Mouse (Mus musculus) embryonic facial prominence, embryonic 11.5 days (tissue): ENCODE data around the gene Rergl. TPM values are rescaled to one million over a fixed set of nuclear protein-coding genes. Genes with fewer than 3 reads are reported as not detected.
A peak's percentile ranks its signal among the peaks of the same experiment; 100 is the strongest.

ENCODE experiments used
- ATAC-seq: fragments of 200-750 bp; cut with Nextera tagmentation; replicated peaks from 2 replicates; pipeline ENCODE4 v1.8.0; 2017; ENCODE audit warnings: low read depth; ENCODE audit not compliant: insufficient number of reproducible peaks, low FRiP score, low TSS enrichment
- DNase-seq: peaks from one replicate; pipeline ENCODE4 v3.0.0-alpha.2; 2015; ENCODE audit warnings: low spot score
- H3K27ac ChIP-seq: fragments of 300-500 bp; sonication (generic); replicated peaks from 2 replicates; pipeline ENCODE4 v1.5.1; 2014; ENCODE audit warnings: mild to moderate bottlenecking, low read depth, low read length, control low read depth
- H3K27me3 ChIP-seq: fragments of 300-500 bp; sonication (generic); 2 replicates; pipeline ENCODE4 v1.6.1; 2014; ENCODE audit warnings: mild to moderate bottlenecking, low read length, moderate library complexity, mixed read lengths; ENCODE audit not compliant: control insufficient read depth, insufficient read depth
- H3K36me3 ChIP-seq: fragments of 300-500 bp; sonication (generic); replicated peaks from 2 replicates; pipeline ENCODE4 v1.6.1; 2014; ENCODE audit warnings: low read depth, mild to moderate bottlenecking, low read length, moderate library complexity, mixed read lengths; ENCODE audit not compliant: control insufficient read depth, insufficient read depth
- H3K4me1 ChIP-seq: fragments of 300-500 bp; sonication (generic); 2 replicates; pipeline ENCODE4 v1.6.1; 2014; ENCODE audit warnings: low read length, mixed read lengths; ENCODE audit not compliant: control insufficient read depth, insufficient read depth
- H3K4me2 ChIP-seq: fragments of 300-500 bp; sonication (generic); 2 replicates; pipeline ENCODE4 v1.6.1; 2014; ENCODE audit warnings: low read depth, mild to moderate bottlenecking, control low read depth, low read length, moderate library complexity
- H3K4me3 ChIP-seq: fragments of 300-500 bp; sonication (generic); 2 replicates; pipeline ENCODE4 v1.5.1; 2014; ENCODE audit warnings: low read depth, low read length, control low read depth
- H3K9ac ChIP-seq: fragments of 300-500 bp; sonication (generic); replicated peaks from 2 replicates; pipeline ENCODE4 v1.6.1; 2014; ENCODE audit warnings: mild to moderate bottlenecking, control low read depth, low read length
- H3K9me3 ChIP-seq: fragments of 300-500 bp; sonication (generic); replicated peaks from 2 replicates; pipeline ENCODE4 v1.6.1; 2016; ENCODE audit warnings: mild to moderate bottlenecking, low read length, inconsistent platforms, mixed read lengths; ENCODE audit not compliant: control insufficient read depth
- WGBS: fragments of 180-500 bp; shearing (Covaris S2); extraction: QIAGEN DNeasy Blood & Tissue Kit; methylation state at CpG from one replicate; pipeline ENCODE4 v1.1.7; 2014; 5-methylcytosine and 5-hydroxymethylcytosine counted together
- polyA plus RNA-seq: library from polyadenylated mRNA; unstranded; fragments of >200 nt; fragmentation: Nextera tagmentation; extraction: Ambion mirVana; gene quantifications from 2 replicates; pipeline ENCODE4 v1.2.1, GENCODE M21; 2014

The Rergl gene
- polyA plus RNA-seq, 1 experiment from 2014 or later, result not detected

DNA sequence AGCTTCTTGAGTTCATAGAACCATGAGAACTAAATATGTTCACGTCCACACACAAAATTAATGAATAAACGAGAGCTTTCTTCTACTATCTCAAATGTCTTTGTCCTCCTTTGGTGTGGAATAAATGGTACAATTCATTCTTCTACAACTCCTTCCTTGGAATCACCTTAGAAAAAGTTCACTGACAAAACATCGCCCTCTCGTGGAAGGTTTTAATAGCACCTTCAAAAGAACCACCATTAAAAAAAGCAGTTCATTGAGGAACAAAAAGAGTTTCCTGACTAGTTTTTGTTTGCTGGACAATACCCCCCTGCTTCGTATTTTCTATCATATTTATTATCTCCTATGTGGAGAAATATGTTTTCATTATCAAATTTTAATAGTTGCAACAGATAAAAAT is 40.7 kb downstream of the Rergl start:
- H3K36me3 ChIP-seq, result no peaks in the 10 kb centered on the region
- 28% methylated on average over 5 of the region's 5 CpGs for WGBS
- peak; percentile 61 for DNase-seq

GRCm38 (mm10) chr6:139460470-139460869 is 41.3 kb downstream of the Rergl start:
- Histone ChIP-seq H3K9me3 (no peaks in the 10 kb centered on the region), H3K4me2 (no peak overlapping the region), H3K27ac (no peak overlapping the region), H3K4me3 (no peak overlapping the region), H3K4me1 (no peaks in the 10 kb centered on the region), H3K27me3 (no peaks in the 10 kb centered on the region), H3K9ac (no peak overlapping the region), H3K36me3 (no peaks in the 10 kb centered on the region)
- ATAC-seq, result no peak
- no peak for DNase-seq
- 86% methylated on average over 10 of the region's 10 CpGs for WGBS

More for the DNA sequence above, 40.7 kb downstream of the Rergl start:
- Histone ChIP-seq H3K9me3 (no peaks in the 10 kb centered on the region), H3K9ac (no peak overlapping the region), H3K4me3 (no peak overlapping the region), H3K27ac (no peak overlapping the region), H3K4me2 (no peak overlapping the region), H3K27me3 (no peaks in the 10 kb centered on the region), H3K4me1 (no peaks in the 10 kb centered on the region)
- no peak for ATAC-seq

DNA sequence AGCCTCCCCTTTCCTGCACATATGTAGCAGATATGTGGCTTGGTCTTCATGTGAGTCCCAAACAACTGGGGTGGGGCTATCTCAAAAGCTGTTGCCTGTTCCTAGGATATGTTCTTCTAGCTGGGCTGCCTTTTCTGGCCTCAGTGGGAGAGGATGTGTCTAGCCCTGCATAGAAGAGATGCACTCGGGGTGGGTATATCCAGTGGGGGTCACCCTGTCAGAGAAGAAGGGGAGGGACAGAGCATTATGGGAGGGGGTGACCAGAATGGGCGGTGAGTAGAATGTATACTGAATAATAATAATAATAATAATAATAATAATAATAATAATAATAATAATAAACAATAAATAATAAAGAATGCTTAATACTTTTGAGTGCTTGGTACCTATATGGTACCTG is 57.8 kb downstream of the Rergl start:
- H3K27me3 ChIP-seq, result no peaks in the 10 kb centered on the region
- DNase-seq (no peak), ATAC-seq (no peak)
- no peak overlapping the region for H3K9ac ChIP-seq
- H3K36me3 ChIP-seq, result no peaks in the 10 kb centered on the region
- H3K4me3 ChIP-seq, result no peak overlapping the region
- 79% methylated on average over 2 of the region's 2 CpGs for WGBS
- no peaks in the 10 kb centered on the region for H3K4me1 ChIP-seq
- no peaks in the 10 kb centered on the region for H3K9me3 ChIP-seq
- no peak overlapping the region for H3K4me2 ChIP-seq
- no peak overlapping the region for H3K27ac ChIP-seq

Other genes with a start within 250 kb of the Rergl start
- 0.25 and 0.46 TPM in 2 replicates for gene Pik3c2g, start 85.2 kb upstream of the Rergl start, polyA plus RNA-seq